Mouse (Mus musculus) cerebellum, postnatal 14 days (tissue): Measurements from ENCODE around the gene Net1.
"Not testable (repeated sequence)": the region's sequence is repeated elsewhere in the genome, so short reads cannot be mapped to it uniquely, and the experiment has no call there.

Experiments used
- DNase-seq, 2 experiments: peaks; one replicate each; pipeline ENCODE4 v3.0.0; 2021; ENCODE audit warnings: mixed read lengths in 2 of 2

Gene Net1

GRCm38 (mm10) chr13:3889111-3889510, 28.9 kb downstream of the Net1 start:
- DNase-seq, result no peak

- no peak for DNase-seq
Observed at GRCm38 (mm10) chr13:3886663-3887062, 31.4 kb downstream of the Net1 start.

GRCm38 (mm10) chr13:3877679-3878220, 40.3 kb downstream of the Net1 start:
- DNase-seq, result no peak

- peak in 1 of 2 experiments; percentile 17 for DNase-seq
Observed at GRCm38 (mm10) chr13:3877185-3877584, 40.8 kb downstream of the Net1 start.

- DNase-seq, result peak in 1 of 2 experiments; percentile 12
Observed at GRCm38 (mm10) chr13:3876448-3876847, 41.6 kb downstream of the Net1 start.

- no peak for DNase-seq
Observed at GRCm38 (mm10) chr13:3872832-3873231, 45.2 kb downstream of the Net1 start.

GRCm38 (mm10) chr13:3869901-3870300, 48.1 kb downstream of the Net1 start:
- no peak for DNase-seq

GRCm38 (mm10) chr13:3867158-3867557, 50.9 kb downstream of the Net1 start:
- no peak for DNase-seq

GRCm38 (mm10) chr13:3866355-3867052, 51.5 kb downstream of the Net1 start:
- DNase-seq, result no peak

- DNase-seq, result no peak
Observed at GRCm38 (mm10) chr13:3865648-3866354, 52.2 kb downstream of the Net1 start.

GRCm38 (mm10) chr13:3862922-3863580, 55.0 kb downstream of the Net1 start:
- no peak for DNase-seq

- no peak for DNase-seq
Observed at GRCm38 (mm10) chr13:3862325-3862724, 55.7 kb downstream of the Net1 start.

GRCm38 (mm10) chr13:3861251-3861650, 56.8 kb downstream of the Net1 start:
- DNase-seq, result no peak

- no peak for DNase-seq
Observed at GRCm38 (mm10) chr13:3856252-3856651, 61.8 kb downstream of the Net1 start.

GRCm38 (mm10) chr13:3854856-3855255, 63.2 kb downstream of the Net1 start:
- DNase-seq, result no peak

GRCm38 (mm10) chr13:3853648-3854333, 64.2 kb downstream of the Net1 start, which contains the start of gene Calm5:
Gene Calm5 (plus strand): TSS chr13:3854173.
- DNase-seq, result not testable (repeated sequence)

- DNase-seq, result no peak
Observed at GRCm38 (mm10) chr13:3850330-3850729, 67.7 kb downstream of the Net1 start.

- not testable (repeated sequence) for DNase-seq
Observed at GRCm38 (mm10) chr13:3840662-3841061, 77.4 kb downstream of the Net1 start.

GRCm38 (mm10) chr13:3837312-3837807, 80.7 kb downstream of the Net1 start, which contains the start of gene Calm4:
Gene Calm4 (plus strand): TSS chr13:3837757.
- DNase-seq, result not testable (repeated sequence)

- DNase-seq, result not testable (repeated sequence)
Observed at GRCm38 (mm10) chr13:3833644-3834043, 84.4 kb downstream of the Net1 start.

- no peak for DNase-seq
Observed at GRCm38 (mm10) chr13:3832450-3832849, 85.6 kb downstream of the Net1 start.
